Mouse (Mus musculus): ENCODE measurements around the gene Csnk1e. TPM values are rescaled to one million over a fixed set of nuclear protein-coding genes. Genes with fewer than 3 reads are reported as not detected.

Csnk1e gene
- polyA plus RNA-seq, 1 experiment from 2014 or later: 269 TPM

- H3K4me3 ChIP-seq (replicated peaks): peak overlapping the region; percentile 98; the same call in 1 of the 2 replicates
- peaks cover 40% of the 10 kb centered on the region for H3K4me1 ChIP-seq (replicated peaks)
- WGBS: 43% methylated on average over 7 of the region's 7 CpGs
- peaks cover 9% of the 10 kb centered on the region for H3K27me3 ChIP-seq
- ATAC-seq: no peak
- H3K4me2 ChIP-seq (replicated peaks): peak overlapping the region; percentile 92
- peaks cover 9% of the 10 kb centered on the region; the same call in 1 of the 2 replicates for H3K36me3 ChIP-seq
- H3K27ac ChIP-seq: 0 out of 2 replicates have a peak overlapping the region, but pooled peaks have one; percentile 19
- H3K9me3 ChIP-seq: no peaks in the 10 kb centered on the region
- peak overlapping the region; percentile 49 for H3K9ac ChIP-seq (replicated peaks)
These were observed 54.4 kb downstream of the Csnk1e start for GRCm38 (mm10) chr15:79400975-79401365.

GRCm38 (mm10) chr15:79400134-79400974 is 55.0 kb downstream of the Csnk1e start:
- no peak for ATAC-seq
- 84% methylated on average over 6 of the region's 6 CpGs for WGBS
- Histone ChIP-seq H3K27ac (no peak overlapping the region), H3K9me3 (no peaks in the 10 kb centered on the region), H3K4me1 (replicated peaks) (peaks cover 40% of the 10 kb centered on the region), H3K36me3 (peaks cover 9% of the 10 kb centered on the region; the same call in 1 of the 2 replicates), H3K4me3 (replicated peaks) (0 out of 2 replicates have a peak overlapping the region, but pooled peaks have one; percentile 98), H3K4me2 (replicated peaks) (peak overlapping the region; percentile 92; the same call in 1 of the 2 replicates), H3K27me3 (peaks cover 9% of the 10 kb centered on the region), H3K9ac (replicated peaks) (peak overlapping the region; percentile 49)

GRCm38 (mm10) chr15:79399231-79400052 is 55.9 kb downstream of the Csnk1e start:
- WGBS: 86% methylated on average over 14 of the region's 14 CpGs
- no peak overlapping the region for H3K4me2 ChIP-seq (replicated peaks)
- H3K4me1 ChIP-seq (replicated peaks): peaks cover 41% of the 10 kb centered on the region
- H3K27me3 ChIP-seq: peaks cover 6% of the 10 kb centered on the region
- no peak overlapping the region for H3K9ac ChIP-seq (replicated peaks)
- ATAC-seq: no peak
- no peaks in the 10 kb centered on the region for H3K9me3 ChIP-seq
- H3K4me3 ChIP-seq (replicated peaks): no peak overlapping the region
- no peak overlapping the region for H3K27ac ChIP-seq
- H3K36me3 ChIP-seq: peaks cover 9% of the 10 kb centered on the region; the same call in 1 of the 2 replicates

- H3K4me2 ChIP-seq (replicated peaks): no peak overlapping the region
- H3K27ac ChIP-seq: no peak overlapping the region
- no peaks in the 10 kb centered on the region for H3K9me3 ChIP-seq
- H3K9ac ChIP-seq (replicated peaks): no peak overlapping the region
- H3K36me3 ChIP-seq: peaks cover 9% of the 10 kb centered on the region; the same call in 1 of the 2 replicates
- ATAC-seq: no peak
- peaks cover 52% of the 10 kb centered on the region for H3K4me1 ChIP-seq (replicated peaks)
- H3K4me3 ChIP-seq (replicated peaks): no peak overlapping the region
- WGBS: 90% methylated on average over 11 of the region's 11 CpGs
- no peaks in the 10 kb centered on the region for H3K27me3 ChIP-seq
These were observed 58.6 kb downstream of the Csnk1e start for GRCm38 (mm10) chr15:79396736-79397135.

GRCm38 (mm10) chr15:79395281-79395680 is 60.1 kb downstream of the Csnk1e start:
- Histone ChIP-seq H3K36me3 (peaks cover 9% of the 10 kb centered on the region; the same call in 1 of the 2 replicates), H3K4me2 (replicated peaks) (0 out of 2 replicates have a peak overlapping the region, but pooled peaks have one; percentile 9), H3K9me3 (no peaks in the 10 kb centered on the region), H3K27me3 (no peaks in the 10 kb centered on the region), H3K27ac (no peak overlapping the region), H3K4me1 (replicated peaks) (peaks cover 42% of the 10 kb centered on the region), H3K9ac (replicated peaks) (no peak overlapping the region), H3K4me3 (replicated peaks) (no peak overlapping the region)
- no peak for ATAC-seq
- WGBS: 85% methylated on average over 6 of the region's 6 CpGs

GRCm38 (mm10) chr15:79394842-79395241 is 60.5 kb downstream of the Csnk1e start:
- Histone ChIP-seq H3K4me1 (replicated peaks) (peaks cover 38% of the 10 kb centered on the region), H3K27me3 (no peaks in the 10 kb centered on the region), H3K27ac (no peak overlapping the region), H3K9ac (replicated peaks) (no peak overlapping the region), H3K4me3 (replicated peaks) (no peak overlapping the region), H3K36me3 (peaks cover 9% of the 10 kb centered on the region; the same call in 1 of the 2 replicates), H3K9me3 (no peaks in the 10 kb centered on the region), H3K4me2 (replicated peaks) (no peak overlapping the region)
- no peak for ATAC-seq
- WGBS: 87% methylated on average over 4 of the region's 4 CpGs

- no peak overlapping the region for H3K4me2 ChIP-seq (replicated peaks)
- H3K27me3 ChIP-seq: no peaks in the 10 kb centered on the region
- peaks cover 38% of the 10 kb centered on the region for H3K4me1 ChIP-seq (replicated peaks)
- whole genome bisulfite sequencing: 77% methylated on average over 6 of the region's 6 CpGs
- H3K4me3 ChIP-seq (replicated peaks): no peak overlapping the region
- no peak for ATAC-seq
- H3K9me3 ChIP-seq: no peaks in the 10 kb centered on the region
- peaks cover 9% of the 10 kb centered on the region; the same call in 1 of the 2 replicates for H3K36me3 ChIP-seq
- no peak overlapping the region for H3K9ac ChIP-seq (replicated peaks)
- no peak overlapping the region for H3K27ac ChIP-seq
These were observed 62.3 kb downstream of the Csnk1e start for GRCm38 (mm10) chr15:79393101-79393500.

GRCm38 (mm10) chr15:79392527-79392926 is 62.8 kb downstream of the Csnk1e start:
- Histone ChIP-seq H3K9ac (replicated peaks) (no peak overlapping the region), H3K4me3 (replicated peaks) (no peak overlapping the region), H3K9me3 (no peaks in the 10 kb centered on the region), H3K27me3 (no peaks in the 10 kb centered on the region), H3K4me1 (replicated peaks) (peaks cover 41% of the 10 kb centered on the region), H3K4me2 (replicated peaks) (no peak overlapping the region), H3K36me3 (peaks cover 9% of the 10 kb centered on the region; the same call in 1 of the 2 replicates), H3K27ac (no peak overlapping the region)
- no peak for ATAC-seq
- 89% methylated on average over 5 of the region's 5 CpGs for WGBS

- peaks cover 4% of the 10 kb centered on the region; the same call in 1 of the 2 replicates for H3K36me3 ChIP-seq
- H3K9me3 ChIP-seq: no peaks in the 10 kb centered on the region
- WGBS: 54% methylated on average over 7 of the region's 7 CpGs
- H3K9ac ChIP-seq (replicated peaks): no peak overlapping the region
- H3K27ac ChIP-seq: peak overlapping the region; percentile 2; the same call in 1 of the 2 replicates
- ATAC-seq: peak; percentile 14; the same call in 1 of the 2 replicates
- H3K4me1 ChIP-seq (replicated peaks): peaks cover 41% of the 10 kb centered on the region
- H3K4me3 ChIP-seq (replicated peaks): no peak overlapping the region
- H3K27me3 ChIP-seq: no peaks in the 10 kb centered on the region
- H3K4me2 ChIP-seq (replicated peaks): no peak overlapping the region
These were observed 63.8 kb downstream of the Csnk1e start for GRCm38 (mm10) chr15:79391447-79392093.

GRCm38 (mm10) chr15:79390434-79390833 is 64.9 kb downstream of the Csnk1e start:
- Histone ChIP-seq H3K4me1 (replicated peaks) (peaks cover 41% of the 10 kb centered on the region), H3K27me3 (no peaks in the 10 kb centered on the region), H3K4me2 (replicated peaks) (no peak overlapping the region), H3K27ac (no peak overlapping the region), H3K9me3 (no peaks in the 10 kb centered on the region), H3K36me3 (no peaks in the 10 kb centered on the region; the same call in 1 of the 2 replicates), H3K9ac (replicated peaks) (no peak overlapping the region), H3K4me3 (replicated peaks) (no peak overlapping the region)
- WGBS: 91% methylated on average over 6 of the region's 6 CpGs
- no peak for ATAC-seq

- Histone ChIP-seq H3K9ac (replicated peaks) (no peak overlapping the region), H3K4me2 (replicated peaks) (no peak overlapping the region), H3K4me1 (replicated peaks) (peaks cover 27% of the 10 kb centered on the region), H3K27me3 (no peaks in the 10 kb centered on the region), H3K9me3 (no peaks in the 10 kb centered on the region), H3K4me3 (replicated peaks) (no peak overlapping the region), H3K36me3 (peaks cover 6% of the 10 kb centered on the region), H3K27ac (no peak overlapping the region)
- no peak for ATAC-seq
- 85% methylated on average over 6 of the region's 6 CpGs for WGBS
These were observed 67.2 kb downstream of the Csnk1e start for GRCm38 (mm10) chr15:79388171-79388570.

Measured in midbrain, embryonic 13.5 days (tissue).